Mouse (Mus musculus) adrenal gland, postnatal 14 days (tissue): Measurements from ENCODE around the gene Sirt1. TPM values are rescaled to one million over a fixed set of nuclear protein-coding genes. Genes with fewer than 3 reads are reported as not detected.
"Not testable (repeated sequence)": the region's sequence is repeated elsewhere in the genome, so short reads cannot be mapped to it uniquely, and the experiment has no call there.

Source experiments
- DNase-seq: peaks from one replicate; pipeline ENCODE4 v3.0.0; 2021; ENCODE audit warnings: mixed read lengths
- total RNA-seq: library from RNA; stranded (reverse); gene quantifications from 2 replicates; pipeline ENCODE4 v1.2.3, GENCODE M21; 2021

Sirt1 gene
- total RNA-seq, 1 experiment from 2014 or later, result 17.7 TPM

DNA sequence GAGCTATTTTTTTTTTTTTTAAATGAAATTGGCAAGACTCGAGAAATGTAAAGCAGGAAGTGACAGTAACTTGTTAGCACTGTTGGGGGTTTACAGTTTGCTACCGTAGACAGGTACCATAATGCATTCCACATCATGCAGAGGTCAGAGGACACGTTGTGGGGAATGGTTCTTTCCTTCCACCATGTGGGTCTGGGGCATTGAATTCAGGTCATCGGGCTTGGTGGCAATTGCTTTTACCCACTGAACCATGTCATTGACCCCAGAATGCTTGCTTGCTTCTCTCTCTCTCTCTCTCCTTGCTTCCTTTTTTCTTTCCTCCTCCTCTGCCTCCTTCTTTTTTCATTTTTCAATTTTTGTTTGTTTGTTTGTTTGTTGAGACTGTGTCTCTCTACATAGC is 7.4 kb upstream of the Sirt1 start:
- no peak for DNase-seq

DNA sequence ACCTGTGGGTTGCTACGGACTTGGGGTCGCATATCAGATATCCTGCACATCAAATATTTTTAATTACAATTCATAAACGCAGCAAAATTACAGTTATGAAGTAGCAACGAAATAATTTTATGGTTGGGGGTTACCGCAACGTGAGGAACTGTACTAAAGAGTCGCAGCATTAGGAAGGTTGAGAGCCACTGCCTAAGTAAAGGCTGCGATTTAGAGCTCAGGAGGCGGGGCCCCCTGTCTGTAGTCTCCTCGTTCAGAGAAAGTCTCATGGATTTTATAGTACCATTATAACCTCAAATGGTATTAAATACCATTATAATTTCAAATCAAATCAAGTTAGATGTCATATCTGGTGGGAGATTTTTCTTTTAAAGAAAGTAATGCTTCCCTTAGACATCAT is 5.5 kb upstream of the Sirt1 start:
- DNase-seq, result no peak

DNA sequence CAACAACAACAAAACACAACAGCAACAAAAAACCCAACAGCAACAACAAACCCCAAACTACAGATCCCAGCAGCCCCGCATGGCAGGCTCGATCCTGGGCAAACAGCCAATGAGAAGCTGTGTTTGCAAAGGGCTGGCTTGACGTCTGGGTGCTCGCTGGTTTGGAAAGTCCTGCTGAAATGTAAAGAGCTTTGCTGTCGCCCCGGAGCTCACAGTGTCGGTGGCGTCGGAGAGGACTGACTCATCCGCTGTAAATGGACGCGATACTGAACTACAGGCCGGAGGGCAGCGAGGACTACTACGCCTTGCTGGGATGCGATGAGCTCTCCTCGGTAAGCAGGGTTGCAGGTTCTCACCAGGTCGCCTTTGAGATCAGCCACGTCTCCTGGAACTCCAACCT is 4.9 kb upstream of the Sirt1 start:
- DNase-seq, result peak; percentile 89

DNA sequence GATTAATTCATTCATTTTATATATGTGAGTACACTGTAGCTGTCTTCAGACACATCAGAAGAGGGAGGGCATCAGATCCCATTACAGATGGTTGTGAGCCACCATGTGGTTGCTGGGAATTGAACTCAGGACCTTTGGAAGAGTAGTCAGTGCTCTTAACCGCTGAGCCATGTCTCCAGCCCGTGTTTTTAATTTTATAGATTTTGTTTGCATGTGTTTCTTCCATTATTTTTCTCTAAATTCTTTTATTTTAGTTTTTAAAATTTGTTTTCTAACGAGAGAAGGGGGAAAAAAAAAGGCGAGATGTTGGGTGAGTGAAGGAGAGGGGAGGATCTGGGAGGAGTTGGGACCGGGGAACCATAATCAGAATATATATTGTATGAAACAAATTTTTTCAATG is 4.4 kb upstream of the Sirt1 start:
- DNase-seq, result not testable (repeated sequence)

DNA sequence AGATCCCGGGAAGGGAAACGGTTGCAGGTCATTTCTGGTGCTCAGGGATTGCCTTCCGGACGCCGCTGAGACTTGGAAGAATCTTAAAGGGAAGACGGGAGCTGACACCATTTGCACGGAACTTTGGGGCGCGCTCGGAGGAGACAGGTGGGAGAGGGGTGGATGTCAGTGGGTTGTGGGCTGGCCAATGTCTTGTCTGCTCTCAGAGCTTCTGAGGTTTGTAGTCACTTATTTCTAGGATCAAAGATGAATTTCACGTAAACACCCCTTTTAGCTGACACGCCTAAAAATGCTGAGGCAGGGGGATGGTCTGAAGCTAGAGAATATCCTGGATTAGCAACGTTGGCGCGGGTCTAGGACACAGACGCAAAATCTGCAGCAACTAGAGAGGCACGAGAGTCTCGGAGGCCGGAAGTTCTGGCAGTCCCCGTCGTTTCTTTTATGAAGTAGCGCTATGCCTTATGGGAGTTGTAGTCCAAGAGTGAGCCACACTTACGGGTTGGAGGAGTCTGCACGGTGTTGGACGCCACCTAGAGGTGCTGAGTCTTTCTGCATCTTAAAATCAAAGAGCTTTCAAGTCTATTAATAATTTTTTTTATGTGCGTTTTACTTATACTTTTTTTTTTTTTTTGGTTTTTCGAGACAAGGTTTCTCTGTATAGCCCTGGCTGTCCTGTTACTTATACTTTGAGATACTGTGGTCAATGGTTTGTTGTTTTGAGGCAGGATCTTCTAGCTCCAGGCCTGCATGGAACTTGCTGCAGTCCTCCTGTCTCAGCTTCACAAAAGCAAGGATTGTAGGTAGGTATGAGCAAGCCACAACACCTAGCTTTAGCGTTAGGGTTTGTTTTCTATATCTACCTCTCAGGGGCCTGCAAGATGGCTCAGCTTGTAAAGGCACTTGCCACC is 1.1 kb upstream of the Sirt1 start, which contains the start of gene Dnajc12:
Dnajc12 (plus strand) TSS at position 72 of the 908 bp plus-strand sequence.
- DNase-seq, result peak; percentile 89

DNA sequence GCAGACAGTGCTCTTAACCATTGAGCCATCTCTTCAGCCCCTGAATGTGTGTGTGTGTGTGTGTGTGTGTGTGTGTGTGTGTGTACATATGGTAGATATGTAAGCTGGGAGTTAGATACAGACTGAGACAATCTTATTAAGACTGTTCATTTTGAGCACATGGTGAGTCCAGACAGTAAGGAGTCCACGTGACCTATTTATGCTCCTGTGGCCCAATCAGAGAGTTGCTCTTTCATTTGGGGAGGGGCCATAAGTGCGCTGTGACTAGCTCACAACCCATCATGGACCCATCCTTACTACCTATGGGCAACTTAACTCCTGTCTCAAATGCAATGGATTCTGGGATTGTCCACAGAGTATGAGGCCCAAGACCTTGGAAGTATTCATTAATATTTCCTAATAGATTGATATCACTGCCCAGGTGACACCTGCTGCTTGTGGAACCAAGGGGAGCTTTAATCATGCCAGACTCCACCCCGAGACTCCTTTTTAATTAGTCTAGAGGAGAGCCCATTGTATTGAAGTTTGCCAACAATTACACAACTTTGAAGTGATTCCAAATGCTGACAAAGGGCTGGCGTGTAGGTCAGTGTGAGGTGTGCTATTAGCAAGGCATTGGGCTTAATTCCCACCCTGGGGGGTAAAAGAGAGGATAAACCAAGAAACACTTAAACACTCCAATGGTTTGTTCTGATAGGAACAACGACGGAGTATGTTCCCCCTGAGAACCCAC is 2.4 kb downstream of the Sirt1 start:
- DNase-seq, result no peak

DNA sequence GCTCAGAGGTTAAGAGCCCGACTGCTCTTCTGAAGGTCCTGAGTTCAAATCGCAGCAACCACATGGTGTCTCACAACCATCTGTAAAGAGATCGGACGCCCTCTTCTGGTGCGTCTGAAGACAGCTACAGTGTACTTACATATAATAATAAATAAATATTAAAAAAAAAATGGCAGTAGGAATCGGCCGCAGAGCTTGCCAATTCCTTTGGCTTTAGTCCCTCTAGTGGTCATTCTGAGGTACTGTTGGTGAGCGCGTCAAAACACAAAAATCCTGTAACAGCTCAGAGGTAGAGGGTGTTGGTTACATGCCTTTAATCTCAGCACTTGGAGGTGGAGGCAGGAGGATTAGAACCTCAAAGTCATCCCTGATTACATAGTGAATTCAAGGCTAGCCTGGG is 4.0 kb downstream of the Sirt1 start:
- peak; percentile 70 for DNase-seq

DNA sequence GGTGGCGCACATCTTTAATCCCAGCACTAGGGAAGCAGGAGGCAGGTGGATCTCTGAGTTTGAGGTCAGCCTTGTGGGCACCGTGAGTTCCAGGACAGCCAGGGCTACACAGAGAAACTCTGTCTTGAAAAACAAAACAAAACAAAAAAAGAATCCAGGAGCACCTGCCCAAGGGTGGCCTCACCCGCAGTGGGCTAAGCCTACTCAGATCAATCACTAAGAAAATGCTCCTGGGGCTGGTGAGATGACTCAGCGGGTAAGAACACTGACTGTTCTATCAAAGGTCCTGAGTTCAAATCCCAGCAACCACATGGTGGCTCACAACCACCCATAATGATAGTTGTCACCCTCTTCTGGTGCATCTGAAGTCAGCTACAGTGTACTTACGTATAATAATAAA is 5.2 kb downstream of the Sirt1 start:
- no peak for DNase-seq

DNA sequence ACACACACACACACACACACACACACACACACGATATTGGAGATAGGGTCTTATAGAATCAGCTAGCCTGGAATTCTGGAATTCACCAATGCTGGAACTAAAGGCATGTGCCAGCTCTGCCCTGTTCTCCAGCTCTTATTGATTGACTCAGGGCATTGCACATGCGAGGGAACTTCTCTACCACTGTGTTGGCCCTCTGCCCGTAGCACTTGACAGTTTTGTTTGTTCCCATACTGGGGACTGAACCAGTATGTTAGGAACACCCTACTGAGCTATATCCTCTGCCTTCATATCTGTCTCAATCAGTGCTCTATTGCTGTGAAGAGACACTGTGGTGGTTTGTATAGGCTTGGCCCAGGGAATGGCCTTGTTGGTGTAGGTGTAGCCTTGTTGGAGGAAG is 13.5 kb downstream of the Sirt1 start:
- DNase-seq, result no peak

DNA sequence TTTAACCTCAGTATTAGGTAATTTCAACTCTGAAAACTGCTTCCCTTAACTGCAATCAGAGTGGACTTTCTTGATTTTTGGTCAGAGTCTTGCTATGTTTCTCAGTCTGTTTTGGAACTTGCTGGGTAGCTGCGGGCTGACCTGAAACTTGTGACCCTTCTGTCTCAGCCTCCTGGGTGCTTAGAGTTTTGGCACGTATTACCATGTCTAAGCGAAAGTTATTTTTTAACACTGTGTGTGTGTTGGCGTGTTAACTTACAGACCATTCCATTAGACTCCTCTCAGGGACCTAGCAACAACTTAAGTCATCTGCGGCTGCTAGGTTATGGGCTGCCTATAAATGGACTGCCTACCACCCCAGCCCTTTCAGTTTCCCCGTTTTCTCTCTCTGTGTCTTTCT is 14.1 kb downstream of the Sirt1 start:
- DNase-seq, result no peak

DNA sequence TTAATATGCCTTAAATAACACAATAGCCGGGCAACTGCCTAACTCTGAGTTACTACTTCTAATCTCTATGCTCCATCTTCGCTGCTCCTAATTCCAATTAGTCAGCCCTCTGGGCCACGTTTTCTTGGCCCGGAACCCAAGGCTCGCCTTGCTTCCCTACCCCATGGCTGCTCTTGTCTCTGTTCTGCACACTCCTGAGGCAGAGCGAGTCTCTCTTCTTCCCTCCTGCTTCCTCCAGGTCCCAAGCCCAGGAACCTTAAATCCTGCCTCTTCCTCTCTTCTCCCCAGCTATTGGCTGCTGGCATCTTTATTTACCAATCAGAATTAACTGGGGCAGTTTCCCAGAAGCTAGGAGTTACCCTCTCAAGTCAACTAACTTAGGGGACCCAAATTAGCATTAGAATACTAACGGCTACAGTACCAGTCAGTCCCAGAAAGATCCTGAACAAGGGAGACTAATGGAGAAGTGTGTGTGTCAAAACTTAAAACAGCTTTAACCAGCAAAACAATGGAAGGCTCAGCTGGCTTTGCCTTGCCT is 15.5 kb downstream of the Sirt1 start:
- no peak for DNase-seq

DNA sequence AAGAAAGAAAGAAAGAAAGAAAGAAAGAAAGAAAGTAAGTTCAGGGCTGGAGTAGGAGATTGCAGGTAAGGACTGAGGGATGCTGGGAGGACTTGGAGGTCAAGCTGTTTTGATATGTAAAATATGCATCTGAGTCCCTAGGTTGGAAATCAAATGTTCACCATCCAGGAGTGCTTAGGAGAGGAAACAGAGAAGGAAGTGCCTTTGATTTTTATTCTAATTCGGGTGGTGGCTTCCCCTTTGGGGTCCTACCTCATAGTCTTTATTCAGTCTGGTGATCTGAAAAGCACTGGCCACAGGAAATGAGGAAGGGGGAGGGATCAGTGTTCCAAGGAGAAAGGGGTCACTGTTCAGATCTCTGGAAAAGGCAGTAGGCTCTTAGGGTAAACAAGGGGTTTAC is 21.0 kb downstream of the Sirt1 start:
- no peak for DNase-seq

DNA sequence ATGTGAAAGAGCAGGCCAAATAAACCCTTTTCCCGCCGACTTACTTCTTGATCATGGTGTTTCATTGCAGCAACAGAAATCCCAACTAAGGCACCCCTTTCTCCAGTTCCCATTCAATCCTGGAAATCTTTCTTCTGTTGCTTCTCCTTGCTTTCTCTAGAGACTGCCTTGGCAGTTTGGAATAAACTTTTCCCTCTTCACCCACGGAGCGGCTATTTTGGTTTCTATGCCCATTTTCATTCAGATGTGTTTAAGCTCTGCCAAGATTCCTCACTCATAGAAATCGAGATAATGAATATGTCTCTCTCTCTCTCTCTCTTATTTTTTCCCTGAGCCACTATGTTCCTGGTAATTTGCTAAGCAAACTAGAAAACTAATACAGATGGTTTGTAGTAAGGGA is 29.4 kb downstream of the Sirt1 start:
- DNase-seq, result no peak

DNA sequence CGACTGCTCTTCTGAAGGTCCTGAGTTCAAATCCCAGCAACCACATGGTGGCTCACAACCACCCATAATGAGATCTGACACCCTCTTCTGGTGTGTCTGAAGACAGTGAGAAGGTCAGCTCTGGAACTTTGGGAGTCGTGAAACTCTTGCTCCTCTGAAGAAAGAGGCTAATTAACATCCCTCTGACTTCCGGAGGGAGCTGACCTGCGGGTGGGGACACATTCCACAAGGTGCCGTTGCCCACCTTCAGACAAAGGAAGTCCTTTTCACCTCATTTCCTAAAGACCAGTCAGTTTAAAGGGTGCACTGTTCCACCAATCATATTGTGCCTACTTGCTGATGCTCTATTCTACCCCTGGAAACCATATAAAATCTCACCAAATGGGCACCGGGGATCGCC is 30.4 kb downstream of the Sirt1 start:
- not testable (repeated sequence) for DNase-seq

DNA sequence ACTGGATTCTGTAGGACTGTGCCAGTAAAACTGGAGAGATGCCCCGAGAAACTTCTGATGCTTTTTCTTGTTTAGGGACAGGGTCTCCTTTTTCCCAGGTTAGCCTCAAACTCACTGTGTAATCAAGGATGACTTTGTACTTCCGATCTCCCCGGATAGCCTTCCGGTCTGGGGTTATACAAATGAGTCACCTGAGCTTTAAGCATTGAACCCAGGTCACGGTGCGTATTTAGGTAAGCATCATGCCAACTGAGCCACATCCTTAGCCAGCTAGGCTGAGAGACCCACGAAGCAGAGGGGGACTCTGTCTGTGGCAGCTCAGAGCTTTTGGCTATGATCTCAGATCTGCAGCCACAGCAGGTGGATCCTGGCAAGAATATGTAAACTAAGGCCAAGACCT is 30.8 kb downstream of the Sirt1 start:
- DNase-seq, result no peak

DNA sequence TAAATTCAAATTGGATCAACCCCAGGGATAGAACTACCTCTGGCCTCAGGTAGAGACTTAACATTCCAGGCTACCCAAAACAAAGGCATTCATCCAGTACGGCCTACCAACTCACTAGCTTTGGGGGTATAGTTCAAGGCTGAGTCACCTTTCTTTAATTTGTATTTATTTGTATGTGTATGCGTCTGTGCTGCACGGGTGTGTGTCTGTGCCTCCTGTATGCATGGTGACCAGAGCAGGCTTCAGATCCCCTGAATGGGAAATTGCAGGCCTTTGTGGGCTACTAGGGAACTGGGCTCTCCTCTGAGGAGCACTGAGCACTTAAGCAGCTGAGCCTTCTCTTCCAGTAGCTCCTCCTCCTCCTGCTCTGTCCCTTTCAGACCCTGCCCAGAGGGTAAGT is 33.2 kb downstream of the Sirt1 start:
- DNase-seq, result no peak

DNA sequence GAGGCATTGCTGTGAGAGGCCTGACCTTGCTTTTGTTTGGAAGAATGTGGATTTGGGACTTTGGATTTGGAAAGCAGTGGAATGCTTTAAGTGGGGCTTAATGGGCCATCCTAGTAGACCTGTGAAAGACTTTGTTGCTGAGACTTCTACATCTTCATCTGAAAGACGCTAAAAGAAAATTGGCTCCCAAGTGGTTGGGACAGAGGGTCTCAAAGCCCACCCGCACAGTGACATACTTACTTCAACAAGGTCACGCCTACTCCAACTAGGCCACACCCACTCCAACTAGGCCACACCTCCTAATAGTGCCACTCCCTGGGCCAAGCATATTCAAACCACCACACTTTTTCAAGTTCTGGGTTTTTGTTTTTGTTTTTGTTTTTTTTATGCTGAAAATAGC is 36.8 kb downstream of the Sirt1 start:
- no peak for DNase-seq

DNA sequence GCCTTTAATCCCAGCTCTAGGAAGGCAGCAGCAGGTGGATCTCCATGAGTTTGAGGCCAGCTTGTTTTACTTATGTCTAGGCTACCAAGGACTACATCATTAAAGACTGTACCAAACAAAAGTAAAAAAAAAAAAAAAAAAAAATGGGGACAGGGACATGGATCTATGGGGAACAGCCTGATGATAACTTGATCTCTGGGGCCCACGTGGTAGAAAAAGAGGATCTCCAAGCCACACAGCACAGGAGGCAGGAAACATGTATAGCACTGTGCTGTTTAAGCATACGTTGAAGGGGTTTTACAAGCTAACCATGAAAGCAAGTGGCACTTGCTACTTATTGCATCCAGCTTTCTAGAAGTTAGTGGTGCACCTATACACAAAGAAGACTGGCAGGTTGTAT is 40.2 kb downstream of the Sirt1 start:
- DNase-seq, result no peak

DNA sequence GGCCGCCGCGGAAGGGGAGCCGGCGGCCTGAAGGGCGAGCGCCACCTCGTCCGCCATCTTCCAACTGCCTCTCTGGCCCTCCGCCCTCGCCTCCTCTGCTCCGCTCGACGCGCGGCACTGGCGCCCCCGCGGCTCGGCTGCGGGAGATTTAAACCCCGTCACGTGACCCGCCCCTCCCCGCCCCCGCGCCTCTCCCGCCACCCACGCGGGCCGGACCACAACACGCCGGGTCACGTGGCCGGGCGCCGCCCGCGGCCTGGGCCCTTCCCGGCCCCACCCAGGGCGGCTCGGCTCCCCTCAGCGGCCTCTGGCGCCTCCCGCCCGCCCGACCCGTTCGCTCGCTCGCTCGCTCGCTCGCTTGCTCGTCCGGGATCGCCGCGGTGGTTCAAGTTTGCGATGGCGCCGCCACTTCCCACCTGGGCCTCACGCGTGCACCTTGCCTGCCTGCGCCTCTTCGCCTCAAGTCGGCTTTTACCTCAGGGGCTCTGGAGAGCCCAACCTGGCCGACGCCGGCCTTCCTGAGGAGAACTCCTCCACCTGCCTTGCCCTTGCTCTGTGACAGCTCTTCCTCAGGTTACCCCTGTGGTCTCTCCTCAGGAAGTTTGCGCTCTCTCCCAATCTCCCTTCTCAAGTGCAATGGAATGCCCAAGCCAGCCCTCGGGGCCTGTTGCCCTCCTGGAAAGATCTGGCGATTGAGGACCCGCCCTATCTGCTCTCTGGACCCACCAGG is 42.4 kb downstream of the Sirt1 start:
- peak; percentile 95 for DNase-seq

DNA sequence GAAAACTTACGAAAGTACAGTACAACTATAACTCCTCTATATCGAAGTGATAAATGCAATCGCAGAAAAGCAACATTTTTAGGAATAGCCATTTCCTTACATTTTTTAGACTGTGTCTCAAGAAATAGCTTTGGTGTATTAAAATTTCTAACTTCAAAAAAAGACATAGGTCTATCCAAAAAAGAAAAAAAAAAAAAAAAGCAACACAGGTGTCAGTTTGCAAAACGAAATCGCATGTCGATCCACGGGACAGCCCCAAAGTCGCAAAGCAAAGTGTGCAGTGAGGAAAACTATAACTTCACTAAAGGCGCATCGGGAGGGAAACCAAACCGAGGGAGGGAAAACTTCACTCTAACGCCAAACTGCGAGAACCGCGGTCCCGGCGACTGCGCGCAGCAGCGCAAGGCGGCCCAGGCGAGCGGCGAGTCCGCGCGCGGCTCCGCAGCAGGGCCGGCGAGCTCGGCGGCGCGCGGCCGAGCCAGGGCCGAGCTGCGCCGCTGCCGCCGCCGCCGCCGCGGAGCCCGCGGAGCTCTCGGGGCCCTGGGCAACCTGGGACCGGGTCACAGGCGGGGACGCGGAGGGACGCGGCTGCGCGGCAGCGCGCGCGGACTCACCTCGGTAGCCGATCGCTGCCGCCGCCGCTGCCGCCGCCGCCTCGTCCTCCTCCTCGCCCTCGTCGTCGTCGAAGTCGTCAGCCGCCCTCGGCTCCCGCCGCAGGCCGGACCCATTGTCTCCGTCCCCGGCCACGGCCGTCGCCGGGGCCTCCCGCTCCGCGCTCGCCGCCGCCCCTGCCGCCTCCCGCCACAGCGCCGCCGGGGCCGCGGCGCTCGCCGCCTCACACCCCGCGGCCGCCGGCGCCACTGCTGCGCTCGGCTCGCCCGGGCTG is 43.3 kb downstream of the Sirt1 start:
- DNase-seq, result peak; percentile 88

DNA sequence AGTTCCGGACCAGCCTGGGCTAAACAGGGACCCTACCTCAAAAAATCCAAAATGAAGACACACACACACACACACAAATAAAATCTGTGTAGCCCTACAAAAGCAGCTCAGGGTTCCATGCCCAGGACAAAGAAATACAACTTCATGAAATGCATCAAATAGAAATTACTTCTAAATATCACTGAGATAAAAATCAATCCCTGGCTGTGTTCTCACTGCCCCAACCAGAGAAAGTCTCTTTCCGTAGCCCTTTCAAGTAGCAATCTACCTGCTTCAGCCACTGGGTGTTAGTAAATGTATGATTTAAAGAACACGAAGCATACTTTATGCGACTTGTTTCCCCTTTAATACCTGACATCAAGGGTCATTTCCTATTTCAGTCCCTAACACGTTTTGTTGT is 44.2 kb downstream of the Sirt1 start:
- no peak for DNase-seq

DNA sequence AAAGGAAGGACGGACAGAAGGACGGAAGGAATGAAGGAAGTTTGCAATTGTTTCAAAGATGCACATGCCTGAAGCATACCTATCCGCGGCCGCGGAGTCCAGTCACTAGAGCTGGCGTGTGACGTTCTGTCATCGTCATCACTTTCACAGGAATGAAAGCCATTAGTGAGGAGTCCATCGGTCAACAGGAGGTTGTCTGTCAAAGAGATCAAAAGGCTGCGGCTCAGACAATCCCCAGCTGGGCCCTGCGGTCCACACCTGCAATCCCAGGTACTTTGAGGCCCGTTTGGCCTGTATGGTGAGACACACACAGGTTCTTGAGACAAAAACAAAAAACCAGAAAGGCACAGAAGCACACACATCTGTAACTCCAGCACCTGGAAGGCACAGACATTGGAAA is 44.6 kb downstream of the Sirt1 start:
- DNase-seq, result no peak
